8 mouse cellular contexts compared by ENCODE assay signal in the genomic region with DNA sequence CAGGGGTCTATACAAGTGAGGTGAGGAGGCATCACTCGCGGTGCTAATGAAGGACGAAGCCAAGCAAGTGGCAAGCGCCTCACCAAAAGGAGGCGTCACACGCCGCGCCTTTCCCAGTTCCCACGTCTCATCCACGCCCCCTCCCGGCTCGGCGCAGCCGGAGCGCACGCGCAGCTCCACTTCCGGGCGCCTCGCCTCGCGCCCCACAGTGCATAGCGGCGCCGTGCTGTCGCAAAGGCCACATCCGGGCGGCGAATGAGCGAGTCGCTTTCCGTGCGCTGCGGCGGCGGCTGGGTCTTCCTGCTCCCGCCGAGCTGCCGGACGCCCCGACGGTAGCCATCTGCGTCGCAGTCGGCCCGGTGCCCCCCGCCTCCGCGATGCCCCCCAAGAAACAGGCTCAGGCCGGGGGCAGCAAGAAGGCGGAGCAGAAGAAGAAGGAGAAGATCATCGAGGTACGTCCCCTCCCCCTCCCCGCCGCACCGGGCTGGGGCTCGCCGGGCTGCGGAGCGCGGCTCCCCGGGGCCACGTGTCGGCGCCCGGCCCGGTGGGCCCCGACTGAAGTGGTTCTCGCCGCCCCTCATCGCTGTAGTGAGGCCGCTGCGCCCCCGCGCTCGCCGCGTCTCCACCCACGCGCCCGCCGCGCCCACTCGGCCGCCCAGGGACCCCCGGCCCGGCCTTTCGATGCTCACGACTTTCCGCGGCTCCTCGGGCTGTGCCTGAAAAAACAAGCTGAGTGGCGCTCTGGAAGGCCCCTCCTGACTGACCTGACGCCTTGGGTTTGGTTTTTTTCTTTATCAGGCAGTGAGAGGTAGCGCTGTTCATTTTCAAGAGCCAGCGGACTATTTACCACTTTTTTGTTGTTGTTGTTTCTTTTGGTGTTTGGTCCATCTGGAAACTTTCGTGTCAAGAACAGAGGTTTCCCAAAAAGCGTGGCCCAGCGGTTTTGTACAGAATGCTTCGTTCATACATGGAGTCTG. TPM values are rescaled to one million over a fixed set of nuclear protein-coding genes. Genes with fewer than 3 reads are reported as not detected.
DNase-seq lines count a peak whose midpoint lies in the region; ATAC-seq and TF ChIP-seq lines count a peak whose summit lies in the region.

A gene (plus strand): TSS at position 160 of the 977 bp plus-strand sequence.

- peak; percentile 100 for ATAC-seq in embryonic facial prominence, embryonic 15.5 days (ENCODE audit: insufficient number of reproducible peaks, low FRiP score, low TSS enrichment, low read depth)
- ATAC-seq in limb, embryonic 14.5 days (ENCODE audit: low FRiP score, low read depth): peak; percentile 99
- ATAC-seq in midbrain, postnatal 0 days (ENCODE audit: low FRiP score): peak; percentile 99

- peak; percentile 92 for DNase-seq in 416B (ENCODE audit: low read depth)
- peak; percentile 89 for DNase-seq in heart, adult 8-10 months (ENCODE audit: low spot score)
- peak; percentile 95 for DNase-seq in kidney, adult 9 months
- peak; percentile 93 for DNase-seq in limb, embryonic 14.5 days (ENCODE audit: low spot score)
- DNase-seq in midbrain, postnatal 0 days (ENCODE audit: low spot score): peak; percentile 96
- peak; percentile 84 to 89 for DNase-seq in spleen, postnatal 14 days (ENCODE audit: low spot score in 2 of 2)

- no peaks in the 10 kb centered on the region for H3K4me1 ChIP-seq in bone marrow, adult 2 months (ENCODE audit: control insufficient read depth, insufficient read depth, low read length)
- H3K4me1 ChIP-seq in embryonic facial prominence, embryonic 15.5 days: peaks cover 19% of the 10 kb centered on the region
- H3K4me1 ChIP-seq in limb, embryonic 14.5 days (ENCODE audit: control insufficient read depth, insufficient read depth, low read length): peaks cover 12% of the 10 kb centered on the region
- H3K4me1 ChIP-seq in midbrain, postnatal 0 days (ENCODE audit: insufficient read depth, low read length): peaks cover 3% of the 10 kb centered on the region; the same call in 1 of the 2 replicates

- H3K4me3 ChIP-seq in bone marrow, adult 2 months (replicated peaks; ENCODE audit: control insufficient read depth, low read depth, low read length): peak within 1 kb of the TSS; percentile 83
- H3K4me3 ChIP-seq in embryonic facial prominence, embryonic 15.5 days (replicated peaks): peak within 1 kb of the TSS; percentile 95
- H3K4me3 ChIP-seq in limb, embryonic 14.5 days (replicated peaks; ENCODE audit: low read length): peak within 1 kb of the TSS; percentile 79
- peak within 1 kb of the TSS; percentile 97 for H3K4me3 ChIP-seq in midbrain, postnatal 0 days (ENCODE audit: low read depth, low read length)

- peak within 1 kb of the TSS; percentile 93 for H3K9ac ChIP-seq in embryonic facial prominence, embryonic 15.5 days
- H3K9ac ChIP-seq in limb, embryonic 14.5 days (ENCODE audit: low read depth, low read length, severe bottlenecking): peak within 1 kb of the TSS; percentile 94
- H3K9ac ChIP-seq in midbrain, postnatal 0 days (replicated peaks; ENCODE audit: low read length, poor library complexity, severe bottlenecking): peak within 1 kb of the TSS; percentile 85

- TF ChIP-seq POLR2A in bone marrow, adult 2 months (IDR thresholded peaks at IDR 0.05; ENCODE audit: borderline replicate concordance, control insufficient read depth, low read depth, low read length): peak; percentile 68; the same call in 1 of the 2 replicates
- TF ChIP-seq POLR2A in limb, embryonic 14.5 days (IDR thresholded peaks at IDR 0.05; ENCODE audit: borderline replicate concordance, extremely low read depth, insufficient read depth, insufficient read length): 0 out of 2 replicates have a peak, but pooled peaks have one; percentile 26

- H3K9me3 ChIP-seq in embryonic facial prominence, embryonic 15.5 days (replicated peaks): no peaks in the 10 kb centered on the region
- no peaks in the 10 kb centered on the region for H3K9me3 ChIP-seq in limb, embryonic 14.5 days (ENCODE audit: control insufficient read depth, low read length)
- no peaks in the 10 kb centered on the region for H3K9me3 ChIP-seq in midbrain, postnatal 0 days (ENCODE audit: low read length)

- peak within 1 kb of the TSS; percentile 69 for H3K4me2 ChIP-seq in embryonic facial prominence, embryonic 15.5 days (replicated peaks)
- H3K4me2 ChIP-seq in limb, embryonic 14.5 days (replicated peaks; ENCODE audit: low read depth, low read length, severe bottlenecking): peak within 1 kb of the TSS; percentile 76
- H3K4me2 ChIP-seq in midbrain, postnatal 0 days (ENCODE audit: low read depth, low read length, poor library complexity, severe bottlenecking): peak within 1 kb of the TSS; percentile 68

- WGBS in bone marrow, adult 2 months: under 1% methylated on average over 98 of the region's 100 CpGs
- WGBS in embryonic facial prominence, embryonic 15.5 days: under 1% methylated on average over 94 of the region's 100 CpGs
- WGBS in limb, embryonic 14.5 days: under 1% methylated on average over 67 of the region's 100 CpGs
- under 1% methylated on average over 81 of the region's 100 CpGs for WGBS in midbrain, postnatal 0 days

- TF ChIP-seq CTCF in bone marrow, adult 2 months (IDR thresholded peaks at IDR 0.05; ENCODE audit: control insufficient read depth, insufficient read depth, low read length): peak; percentile 50; the same call in 1 of the 2 replicates
- TF ChIP-seq CTCF in midbrain, postnatal 0 days (IDR thresholded peaks at IDR 0.05): peak; percentile 80

- no peaks in the 10 kb centered on the region for H3K36me3 ChIP-seq in embryonic facial prominence, embryonic 15.5 days
- no peaks in the 10 kb centered on the region for H3K36me3 ChIP-seq in limb, embryonic 14.5 days (ENCODE audit: control insufficient read depth, insufficient read depth, low read length)
- no peaks in the 10 kb centered on the region for H3K36me3 ChIP-seq in midbrain, postnatal 0 days (ENCODE audit: insufficient read depth, low read length)

- no peaks in the 10 kb centered on the region for H3K27me3 ChIP-seq in embryonic facial prominence, embryonic 15.5 days
- no peaks in the 10 kb centered on the region for H3K27me3 ChIP-seq in limb, embryonic 14.5 days (ENCODE audit: control insufficient read depth, insufficient read depth, low read length)
- no peaks in the 10 kb centered on the region for H3K27me3 ChIP-seq in midbrain, postnatal 0 days (ENCODE audit: insufficient read depth, low read length)

- peak within 1 kb of the TSS; percentile 79 for H3K27ac ChIP-seq in bone marrow, adult 2 months (ENCODE audit: control insufficient read depth, insufficient read depth, low read depth, low read length, poor library complexity)
- H3K27ac ChIP-seq in embryonic facial prominence, embryonic 15.5 days (replicated peaks): peak within 1 kb of the TSS; percentile 91
- H3K27ac ChIP-seq in limb, embryonic 14.5 days (replicated peaks; ENCODE audit: low read depth, low read length): peak within 1 kb of the TSS; percentile 80
- H3K27ac ChIP-seq in midbrain, postnatal 0 days (ENCODE audit: low read depth, low read length): peak within 1 kb of the TSS; percentile 88

RNA-seq across cellular contexts. Expression of the gene that starts here (rescaled TPM):
- 49.7 and 67.0 TPM in 2 replicates for polyA plus RNA-seq in bone marrow, adult 2 months (2011; ENCODE audit: insufficient read depth, insufficient read length, low replicate concordance, missing spikeins)
- 118 and 130 TPM in 2 replicates for polyA plus RNA-seq in embryonic facial prominence, embryonic 15.5 days (2015; fragmentation: Nextera tagmentation; extraction: Ambion mirVana)
- 10 to 100 TPM; 48.8 to 54.2 (median 52.4) TPM for total RNA-seq in heart, adult 8-10 months (2022)
- polyA plus RNA-seq in limb, embryonic 14.5 days (2012; rRNA removed): 63.0 and 97.1 TPM in 2 replicates
- polyA plus RNA-seq in limb, embryonic 14.5 days (2014; fragmentation: Nextera tagmentation; extraction: Ambion mirVana): 110 and 125 TPM in 2 replicates
- 89.0 and 109 TPM in 2 replicates for total RNA-seq in midbrain, postnatal 0 days (2014; rRNA removed)
- 178 and 196 TPM in 2 replicates for polyA plus RNA-seq in midbrain, postnatal 0 days (2015; fragmentation: Nextera tagmentation; extraction: Ambion mirVana)

Comparison
In these comparisons a context has a peak if more than half of its experiments do, and no peak if none do; other contexts are left out.
1. Peak in every context shown above with its lines: DNase-seq, ATAC-seq, H3K4me3 ChIP-seq and H3K27ac ChIP-seq.